ENCODE assay signal across 30 mouse cellular contexts in the genomic region with DNA sequence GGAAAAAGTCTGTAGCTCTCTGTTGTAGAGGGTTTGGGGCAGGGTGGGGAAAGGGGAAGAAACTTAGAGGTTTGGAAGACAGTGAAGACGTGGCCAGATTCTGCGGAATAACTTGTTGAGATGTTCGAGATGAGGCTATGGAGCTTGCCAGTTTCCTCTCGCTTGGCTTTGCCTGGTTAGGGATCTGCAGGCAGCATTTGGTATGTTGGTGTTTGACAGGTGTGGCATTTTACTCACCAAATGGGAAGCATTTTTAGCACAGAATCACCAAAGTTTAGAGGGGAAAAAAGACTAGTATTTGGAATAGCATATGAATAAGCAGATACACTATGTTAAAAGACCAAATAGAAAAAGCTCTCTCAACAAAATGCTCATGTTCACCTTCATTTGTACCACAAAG. TPM values are rescaled to one million over a fixed set of nuclear protein-coding genes. Genes with fewer than 3 reads are reported as not detected.
"Had no signal": no experiment of that assay in that cellular context is flagged by ENCODE, and none has a peak within 500 bp of the region (broad histone marks: within the 10 kb centered on the region; RNA-seq: fewer than 3 reads in every experiment).

No protein-coding gene starts in this region.

- H3K9ac ChIP-seq: embryonic facial prominence, embryonic 12.5 days; embryonic facial prominence, embryonic 13.5 days; embryonic facial prominence, embryonic 15.5 days; forebrain, embryonic 12.5 days; forebrain, embryonic 13.5 days; forebrain, embryonic 15.5 days; forebrain, postnatal 0 days had no signal

- H3K27ac ChIP-seq: embryonic facial prominence, embryonic 10.5 days; embryonic facial prominence, embryonic 12.5 days; embryonic facial prominence, embryonic 13.5 days; embryonic facial prominence, embryonic 15.5 days; forebrain, embryonic 10.5 days; forebrain, embryonic 12.5 days; forebrain, embryonic 13.5 days; forebrain, embryonic 15.5 days; gastrocnemius, adult 2 months had no signal

- H3K27me3 ChIP-seq: embryonic facial prominence, embryonic 12.5 days; embryonic facial prominence, embryonic 13.5 days; embryonic facial prominence, embryonic 15.5 days; forebrain, embryonic 12.5 days; forebrain, embryonic 13.5 days; forebrain, embryonic 15.5 days had no signal

- H3K4me1 ChIP-seq: embryonic facial prominence, embryonic 10.5 days; embryonic facial prominence, embryonic 12.5 days; embryonic facial prominence, embryonic 13.5 days; embryonic facial prominence, embryonic 15.5 days; forebrain, embryonic 10.5 days; forebrain, embryonic 12.5 days; forebrain, embryonic 13.5 days; forebrain, embryonic 15.5 days had no signal

- H3K9me3 ChIP-seq: embryonic facial prominence, embryonic 12.5 days; embryonic facial prominence, embryonic 13.5 days; embryonic facial prominence, embryonic 15.5 days; forebrain, embryonic 12.5 days; forebrain, embryonic 13.5 days; forebrain, embryonic 15.5 days had no signal

- H3K36me3 ChIP-seq: embryonic facial prominence, embryonic 10.5 days; embryonic facial prominence, embryonic 12.5 days; embryonic facial prominence, embryonic 13.5 days; embryonic facial prominence, embryonic 15.5 days; forebrain, embryonic 10.5 days; forebrain, embryonic 12.5 days; forebrain, embryonic 15.5 days had no signal

- ATAC-seq: forebrain, embryonic 13.5 days; forebrain, embryonic 14.5 days; forebrain, embryonic 15.5 days; forebrain, embryonic 16.5 days; forebrain, postnatal 0 days had no signal

- H3K4me3 ChIP-seq: embryonic facial prominence, embryonic 10.5 days; embryonic facial prominence, embryonic 12.5 days; embryonic facial prominence, embryonic 13.5 days; embryonic facial prominence, embryonic 15.5 days; erythroblast, embryonic 14.5 days; forebrain, embryonic 10.5 days; forebrain, embryonic 12.5 days; forebrain, embryonic 13.5 days; forebrain, embryonic 15.5 days; gastrocnemius, adult 2 months had no signal

- H3K4me2 ChIP-seq: embryonic facial prominence, embryonic 12.5 days; embryonic facial prominence, embryonic 13.5 days; embryonic facial prominence, embryonic 15.5 days; forebrain, embryonic 12.5 days; forebrain, embryonic 13.5 days; forebrain, embryonic 15.5 days had no signal

- DNase-seq: cerebellum, adult 2 months; cerebellum, adult 8-10 months; cerebellum, adult 9-10 months; cerebellum, adult 9-11 months; cerebellum, postnatal 10 days; cerebellum, postnatal 14 days; cerebellum, postnatal 25 days; cerebellum, postnatal 36 days; embryo, embryonic 11 days; forebrain, postnatal 0 days; gastrocnemius, adult 2 months; gastrocnemius, postnatal 10 days; gastrocnemius, postnatal 14 days; gastrocnemius, postnatal 25 days; gastrocnemius, postnatal 36 days; heart, adult 11 months; heart, adult 18-20 months had no signal

RNA-seq across cellular contexts. Expression of a gene that starts 54.0 kb away (rescaled TPM):
- total RNA-seq: common myeloid progenitor, adult 5-6 weeks; granulocyte monocyte progenitor cell, adult 5-6 weeks had no signal
- polyA plus RNA-seq: erythroblast, embryonic 14.5 days had no signal
